Mouse (Mus musculus) kidney, adult 11 months (tissue): ENCODE measurements at regions not wholly inside any gene's neighbourhood (a gene's known extent, or its start where the extent isn't known, plus 50 kb on each side); places are given as distances from the start of the nearest gene placed in this dataset.

Source experiments
- DNase-seq: peaks from one replicate; pipeline ENCODE4 v3.0.0; 2022

DNA sequence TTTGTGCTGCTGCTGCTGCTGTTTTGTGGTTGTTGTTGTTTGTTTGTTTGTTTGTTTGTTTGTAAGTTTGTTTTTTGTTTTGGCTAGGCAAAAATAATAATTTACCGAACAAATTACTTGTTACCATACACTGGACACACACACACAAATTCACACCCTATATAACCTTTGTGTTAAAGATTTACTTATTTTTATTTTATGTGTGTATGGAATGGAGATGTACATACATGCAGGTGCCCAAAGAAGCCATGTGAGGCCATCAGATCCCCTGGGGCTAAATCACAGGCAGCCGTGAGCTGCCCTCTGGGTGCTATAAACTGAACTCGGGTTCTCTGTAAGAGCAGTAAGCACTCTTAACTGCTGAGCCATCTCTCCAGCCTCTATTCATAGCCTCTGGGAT, 56.0 kb downstream of the Pttg1 start:
- DNase-seq = no peak

DNA sequence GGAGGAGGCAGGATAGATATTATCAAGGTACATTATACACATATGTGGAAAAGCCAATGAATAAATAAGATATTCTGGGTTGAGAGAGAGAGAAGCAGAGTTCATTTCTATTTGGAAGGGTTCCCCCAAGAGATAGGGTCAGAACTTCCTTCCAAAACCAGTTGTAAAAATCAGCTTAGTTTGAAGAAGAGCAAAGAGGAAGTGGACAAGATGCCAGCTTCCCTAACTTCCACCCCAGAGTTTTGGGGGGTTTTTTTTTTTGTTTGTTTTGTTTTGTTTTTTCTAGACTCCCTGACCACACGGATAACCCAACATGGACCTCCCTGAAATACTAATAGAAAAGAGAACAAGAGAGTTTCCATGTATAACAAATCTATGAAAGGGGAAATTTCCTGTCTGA, 57.7 kb downstream of the Pttg1 start:
- DNase-seq = no peak

GRCm38 (mm10) chr11:43361858-43362257, 64.2 kb downstream of the Pttg1 start:
- DNase-seq = no peak

- no peak for DNase-seq
Measured at GRCm38 (mm10) chr11:43358390-43359291, 67.4 kb downstream of the Pttg1 start.

GRCm38 (mm10) chr11:43353602-43354001, 72.4 kb downstream of the Pttg1 start:
- no peak for DNase-seq

GRCm38 (mm10) chr11:43353030-43353429, 73.0 kb downstream of the Pttg1 start:
- DNase-seq = no peak

DNA sequence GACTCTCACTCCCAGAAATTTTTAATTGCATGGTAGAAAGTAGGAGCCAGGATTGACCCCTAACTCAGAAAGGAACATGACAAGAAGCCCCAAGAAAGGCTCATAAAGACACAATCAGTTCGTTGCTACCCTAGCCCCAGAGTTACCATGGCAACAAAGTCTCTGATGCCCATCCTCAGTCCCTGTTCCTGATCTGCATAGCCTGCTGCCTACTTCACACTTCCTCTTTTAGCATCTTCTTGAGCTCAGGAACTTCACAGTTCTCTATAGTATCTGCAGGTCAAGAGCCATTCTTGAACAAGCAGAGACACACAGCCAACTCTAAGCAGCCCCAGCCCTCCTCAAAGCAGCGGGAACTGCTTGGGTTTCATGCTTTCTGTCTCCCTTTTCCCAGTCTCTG, 74.2 kb downstream of the Pttg1 start:
- DNase-seq = no peak

DNA sequence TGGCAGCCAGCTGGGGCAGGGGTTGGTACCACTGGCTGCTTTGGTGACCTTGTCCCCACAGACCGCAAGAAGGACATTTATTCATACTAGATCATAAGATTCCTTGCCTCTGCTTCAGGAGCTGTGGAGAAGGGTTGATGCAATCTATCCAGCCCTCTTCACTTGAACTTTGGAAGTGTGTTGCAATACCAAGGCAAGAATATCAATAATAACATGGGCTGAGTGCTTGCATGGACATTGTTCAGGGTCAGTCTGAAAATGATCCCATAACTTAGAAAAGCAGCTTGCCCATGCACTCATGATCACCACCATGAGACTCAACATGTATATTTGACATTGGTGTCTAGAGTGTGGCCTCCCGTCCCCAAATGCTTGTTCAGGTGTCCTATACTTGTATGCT, 74.7 kb downstream of the Pttg1 start:
- DNase-seq = no peak

- DNase-seq = no peak
Measured at GRCm38 (mm10) chr11:43350242-43350641, 75.8 kb downstream of the Pttg1 start.

GRCm38 (mm10) chr11:43349564-43349963, 76.5 kb downstream of the Pttg1 start:
- no peak for DNase-seq

DNA sequence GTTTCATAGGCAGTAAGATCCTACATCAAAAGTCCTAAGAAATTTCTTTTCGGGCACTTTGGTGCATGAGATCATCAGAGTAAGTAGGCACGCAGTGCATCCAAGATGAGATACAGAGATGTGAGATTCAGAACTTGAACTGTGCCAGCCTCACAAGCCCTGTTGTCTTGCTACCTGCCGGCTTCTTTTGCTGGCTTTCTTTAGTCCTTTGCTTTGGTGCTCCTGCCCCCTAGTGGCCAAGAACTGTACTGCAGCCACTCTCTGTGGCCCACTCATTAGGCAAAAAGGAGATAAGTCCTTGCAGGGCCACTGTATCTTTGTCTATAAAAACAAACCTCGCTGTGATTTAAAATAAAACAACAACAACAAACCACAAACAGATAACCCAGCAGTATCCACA, 77.5 kb downstream of the Pttg1 start:
- peak; percentile 47 for DNase-seq

DNA sequence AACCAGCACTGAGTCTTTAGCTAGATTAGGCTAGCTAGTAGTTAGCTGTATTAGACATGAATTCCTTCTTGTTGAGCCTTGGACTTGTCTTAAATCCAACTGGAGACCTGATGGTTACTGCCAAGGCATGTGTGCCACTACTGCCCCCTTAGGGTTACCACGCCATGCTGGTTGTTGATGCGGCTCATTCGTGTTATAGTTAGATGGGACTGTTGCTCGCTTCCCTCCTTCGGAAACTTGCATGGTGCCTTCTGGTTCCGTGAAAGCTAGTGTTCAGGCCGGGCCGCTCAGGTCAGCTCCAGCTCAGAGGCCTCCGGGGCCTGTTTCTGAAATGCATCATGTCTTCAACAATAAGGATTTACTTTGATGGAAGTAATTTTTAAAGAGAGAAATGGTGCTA, 79.6 kb downstream of the Pttg1 start:
- DNase-seq = no peak

GRCm38 (mm10) chr11:43344767-43345561, 81.1 kb downstream of the Pttg1 start:
- no peak for DNase-seq

- DNase-seq = no peak
Measured at GRCm38 (mm10) chr11:43343574-43343973, 82.5 kb downstream of the Pttg1 start.

DNA sequence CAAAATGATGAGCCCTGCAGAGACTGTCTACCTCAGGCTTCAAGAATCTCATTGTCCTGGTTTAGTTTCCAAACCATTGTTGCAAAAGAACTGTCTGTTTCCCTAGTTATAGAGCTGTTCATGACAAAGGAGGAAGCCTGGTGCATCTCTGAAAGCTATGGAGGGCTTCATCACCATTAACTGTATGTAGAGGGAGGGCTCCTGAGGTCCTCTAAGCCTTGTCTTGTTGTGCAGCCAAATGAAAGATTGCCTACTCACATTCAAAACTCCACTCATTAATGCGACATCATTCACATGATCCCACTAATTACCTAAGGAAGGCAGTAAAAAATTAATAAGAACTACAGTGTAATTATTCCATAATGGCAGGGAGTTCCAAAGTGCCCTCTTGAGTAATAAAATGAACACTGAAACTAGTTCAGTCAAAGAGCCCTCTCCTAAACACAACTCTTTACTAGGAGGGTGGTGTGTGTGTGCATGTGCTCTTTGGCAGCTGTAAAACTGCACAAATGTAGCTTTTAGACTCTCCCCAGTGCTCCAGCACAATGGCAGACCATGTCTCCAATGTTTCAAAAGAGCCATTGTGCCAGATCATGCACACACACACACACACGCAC, 87.6 kb downstream of the Pttg1 start:
- DNase-seq = no peak

GRCm38 (mm10) chr11:43335668-43336265, 90.3 kb downstream of the Pttg1 start:
- DNase-seq = no peak

DNA sequence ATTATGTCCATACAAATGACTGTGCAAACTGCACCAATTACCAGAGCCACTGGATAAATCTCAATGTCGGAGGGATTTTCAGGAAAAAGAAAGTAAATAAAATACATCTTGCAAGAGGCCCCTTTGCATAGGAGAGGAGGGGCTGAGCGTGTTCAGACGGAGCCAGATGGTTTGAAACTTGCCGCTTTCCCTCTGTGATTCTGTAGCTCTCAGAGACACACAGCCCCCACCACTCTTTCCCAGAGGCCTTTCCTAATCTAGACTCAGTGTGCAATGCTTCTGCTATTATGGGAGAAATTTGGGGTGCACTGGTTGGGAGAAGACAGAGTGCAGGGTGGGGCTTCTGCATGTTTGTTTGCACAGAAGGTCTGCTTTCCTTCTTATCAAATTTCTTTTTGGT, 92.5 kb downstream of the Pttg1 start:
- DNase-seq = no peak

DNA sequence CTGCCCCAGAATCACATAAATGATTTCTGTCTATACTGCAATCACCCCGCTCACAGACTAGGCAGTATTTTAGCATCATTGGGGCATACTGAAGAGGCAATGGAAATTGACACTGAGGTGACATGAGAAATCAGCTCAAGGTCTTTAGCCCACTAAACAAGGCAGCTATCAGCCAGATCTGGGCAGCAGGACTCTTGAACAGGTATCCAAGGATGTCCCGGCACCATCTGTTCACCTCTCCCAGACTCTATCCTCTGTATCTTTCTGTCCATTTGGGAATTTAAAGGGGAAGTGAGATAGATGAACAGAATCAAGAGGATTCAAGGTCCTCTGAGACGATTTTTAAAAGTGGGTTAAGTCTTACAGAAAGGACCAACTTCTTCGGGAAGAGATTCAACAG, 112.1 kb downstream of the Pttg1 start:
- DNase-seq = no peak
